Mouse (Mus musculus) hindbrain, embryonic 15.5 days (tissue): ENCODE data around the gene Podxl2. TPM values are rescaled to one million over a fixed set of nuclear protein-coding genes. Genes with fewer than 3 reads are reported as not detected.

Experiments used
- ATAC-seq: fragments of 200-750 bp; cut with Nextera tagmentation; 2 replicates; pipeline ENCODE4 v1.8.0; 2017; ENCODE audit warnings: low read depth, moderate number of reproducible peaks, moderate TSS enrichment; ENCODE audit not compliant: low FRiP score
- H3K27ac ChIP-seq: fragments of 300-500 bp; sonication (generic); replicated peaks from 2 replicates; pipeline ENCODE4 v1.5.1; 2015; ENCODE audit warnings: mild to moderate bottlenecking, inconsistent platforms
- H3K27me3 ChIP-seq: fragments of 300-500 bp; sonication (generic); 2 replicates; pipeline ENCODE4 v1.6.1; 2015; ENCODE audit warnings: control low read depth, inconsistent platforms
- H3K36me3 ChIP-seq: fragments of 300-500 bp; sonication (generic); 2 replicates; pipeline ENCODE4 v1.6.1; 2015; ENCODE audit warnings: control low read depth, inconsistent platforms
- H3K4me1 ChIP-seq: fragments of 300-500 bp; sonication (generic); replicated peaks from 2 replicates; pipeline ENCODE4 v1.6.1; 2015; ENCODE audit warnings: control low read depth, inconsistent platforms
- H3K4me2 ChIP-seq: fragments of 300-500 bp; sonication (generic); 2 replicates; pipeline ENCODE4 v1.6.1; 2015; ENCODE audit warnings: moderate library complexity, mild to moderate bottlenecking, inconsistent platforms
- H3K4me3 ChIP-seq: fragments of 300-500 bp; sonication (generic); 2 replicates; pipeline ENCODE4 v1.5.1; 2015; ENCODE audit warnings: mild to moderate bottlenecking, inconsistent platforms
- H3K9ac ChIP-seq: fragments of 300-500 bp; sonication (generic); 2 replicates; pipeline ENCODE4 v1.6.1; 2015; ENCODE audit warnings: inconsistent platforms
- H3K9me3 ChIP-seq: fragments of 300-500 bp; sonication (generic); 2 replicates; pipeline ENCODE4 v1.6.1; 2016; ENCODE audit warnings: control low read depth, inconsistent platforms
- WGBS: fragments of 180-500 bp; shearing (Covaris S2); methylation state at CpG from one replicate; pipeline ENCODE4 v1.1.7; 2015; 5-methylcytosine and 5-hydroxymethylcytosine counted together
- polyA plus RNA-seq: library from polyadenylated mRNA; unstranded; fragments of >200 nt; fragmentation: Nextera tagmentation; extraction: Ambion mirVana; gene quantifications from 2 replicates; pipeline ENCODE4 v1.2.1, GENCODE M21; 2015

Podxl2 gene
- polyA plus RNA-seq, 1 experiment from 2014 or later, result 747 TPM

DNA sequence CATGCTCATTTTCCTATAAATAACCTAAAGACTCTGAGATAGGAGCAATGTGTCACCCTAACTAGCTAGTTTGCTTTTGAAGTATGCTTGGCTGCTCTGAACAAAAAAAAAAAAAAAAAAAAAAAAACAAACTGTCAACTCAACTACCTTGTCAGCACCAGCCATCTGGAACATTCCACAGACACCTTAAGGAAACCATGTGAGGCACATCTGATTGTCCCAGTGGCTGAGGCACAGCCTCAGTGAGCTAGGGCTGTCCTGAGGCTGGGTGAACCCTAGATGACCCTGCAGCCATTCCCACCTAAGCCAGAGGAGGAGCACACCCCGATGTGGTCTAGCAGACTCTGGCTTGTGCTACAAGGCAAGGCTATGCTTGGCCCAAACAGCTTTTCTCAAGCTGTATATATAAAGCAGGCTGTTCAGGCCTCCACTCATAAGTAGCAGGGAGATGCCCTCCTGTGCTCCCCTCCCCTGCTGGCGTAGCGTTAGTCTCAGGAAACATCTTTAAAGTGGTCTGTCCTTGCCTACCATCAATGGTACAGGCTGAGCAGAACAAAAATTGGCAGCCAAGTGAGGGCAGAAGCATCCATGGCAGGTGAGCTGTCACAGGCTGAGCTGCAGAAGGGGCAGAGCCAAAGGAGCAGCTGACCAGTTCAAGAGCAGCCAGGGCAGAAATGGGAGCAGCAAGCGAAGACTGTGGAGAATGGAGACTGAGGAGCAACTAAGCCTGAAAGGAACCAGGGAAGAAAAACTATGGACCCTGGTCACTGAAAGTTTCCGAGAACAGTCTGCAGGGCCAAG lies 41.3 kb downstream of the Podxl2 start:
- no peak overlapping the region for H3K4me3 ChIP-seq

DNA sequence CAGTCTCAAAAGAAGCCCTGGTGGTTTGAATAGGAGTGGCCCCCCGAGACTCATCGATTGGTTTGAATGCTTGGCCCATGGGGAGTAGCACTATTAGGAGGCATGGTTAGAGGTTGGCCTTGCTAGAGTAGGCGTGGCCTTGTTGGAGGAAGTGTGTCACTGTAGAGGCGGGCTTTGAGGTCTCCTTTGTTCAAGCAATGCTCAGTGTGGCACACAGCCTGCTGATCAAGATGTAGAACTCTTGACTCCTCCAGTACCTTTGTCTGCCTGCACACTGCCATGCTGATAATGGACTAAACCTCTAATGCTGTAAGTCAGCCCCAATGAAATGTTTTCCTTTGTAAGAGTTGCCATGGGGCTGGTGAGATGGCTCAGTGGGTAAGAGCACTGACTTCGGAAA lies 42.2 kb downstream of the Podxl2 start:
- H3K4me2 ChIP-seq, result no peak overlapping the region
- no peak overlapping the region for H3K27ac ChIP-seq
- peaks cover 15% of the 10 kb centered on the region; the same call in 1 of the 2 replicates for H3K36me3 ChIP-seq
- WGBS, result 72% methylated on average over 5 of the region's 5 CpGs
- no peaks in the 10 kb centered on the region for H3K9me3 ChIP-seq
- ATAC-seq, result no peak
- H3K9ac ChIP-seq, result no peak overlapping the region
- peaks cover 3% of the 10 kb centered on the region; the same call in 1 of the 2 replicates for H3K4me1 ChIP-seq
- no peak overlapping the region for H3K4me3 ChIP-seq
- H3K27me3 ChIP-seq, result no peaks in the 10 kb centered on the region

More for the DNA sequence above, 41.3 kb downstream of the Podxl2 start:
- Histone ChIP-seq H3K9ac (no peak overlapping the region), H3K4me2 (no peak overlapping the region), H3K4me1 (peaks cover 3% of the 10 kb centered on the region; the same call in 1 of the 2 replicates), H3K9me3 (no peaks in the 10 kb centered on the region), H3K36me3 (peaks cover 21% of the 10 kb centered on the region; the same call in 1 of the 2 replicates), H3K27ac (no peak overlapping the region), H3K27me3 (no peaks in the 10 kb centered on the region)
- 90% methylated on average over 5 of the region's 5 CpGs for WGBS
- ATAC-seq, result no peak

DNA sequence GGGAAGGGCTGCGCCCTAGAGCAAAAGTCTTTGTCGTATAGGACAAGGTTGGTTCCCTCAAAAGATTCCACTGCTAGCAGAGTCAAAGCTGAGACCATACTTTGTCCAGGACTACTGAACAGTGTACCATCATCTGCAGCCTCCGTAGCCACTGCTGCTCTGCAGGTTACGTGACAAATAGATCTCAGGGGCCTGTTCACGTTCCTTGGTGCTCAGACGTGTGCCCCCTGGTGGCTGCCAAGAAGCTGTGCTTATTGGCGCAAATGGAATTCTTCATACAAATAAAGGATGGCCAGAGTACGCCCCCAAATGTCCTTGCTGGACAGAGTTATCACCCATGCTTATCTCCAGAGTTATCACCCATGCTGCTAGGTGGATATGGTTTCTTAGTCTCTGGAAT lies 43.4 kb downstream of the Podxl2 start:
- Histone ChIP-seq H3K9ac (no peak overlapping the region), H3K4me3 (no peak overlapping the region), H3K9me3 (no peaks in the 10 kb centered on the region), H3K36me3 (peaks cover 6% of the 10 kb centered on the region; the same call in 1 of the 2 replicates), H3K27ac (no peak overlapping the region), H3K4me2 (no peak overlapping the region), H3K4me1 (peaks cover 11% of the 10 kb centered on the region), H3K27me3 (no peaks in the 10 kb centered on the region)
- ATAC-seq, result peak; percentile 71
- WGBS, result 22% methylated on average over 8 of the region's 8 CpGs

DNA sequence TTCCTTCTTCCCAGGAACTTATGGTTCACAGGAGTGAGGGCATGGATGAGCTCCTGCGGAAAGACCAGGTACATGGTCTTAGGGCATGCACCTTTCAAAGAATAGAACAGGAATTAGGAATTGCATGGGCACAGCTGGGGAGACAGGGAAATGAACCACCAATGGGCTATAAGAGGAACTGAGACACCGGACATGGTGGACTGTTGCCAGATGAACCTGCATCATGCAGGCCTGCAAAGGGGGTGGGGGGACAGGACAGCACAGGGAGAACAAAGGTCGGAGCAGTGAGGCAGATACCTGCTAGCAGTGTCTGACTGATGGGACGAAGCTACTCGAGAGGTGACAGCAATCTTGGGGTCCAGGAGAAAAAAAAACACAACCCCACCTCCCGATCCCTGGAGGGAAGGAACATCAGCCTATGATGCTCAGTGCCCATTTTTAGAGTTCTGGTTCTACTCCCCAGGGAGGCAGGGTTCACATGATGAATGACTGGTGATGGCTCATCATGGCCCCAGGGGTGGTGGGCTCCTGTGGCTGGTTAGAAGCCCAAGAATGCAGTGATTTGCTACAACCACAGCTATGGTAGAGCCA lies 44.6 kb downstream of the Podxl2 start:
- Histone ChIP-seq H3K36me3 (no peaks in the 10 kb centered on the region), H3K4me1 (peaks cover 12% of the 10 kb centered on the region), H3K9ac (no peak overlapping the region), H3K4me2 (no peak overlapping the region), H3K4me3 (no peak overlapping the region), H3K9me3 (no peaks in the 10 kb centered on the region), H3K27ac (no peak overlapping the region), H3K27me3 (no peaks in the 10 kb centered on the region)
- ATAC-seq, result no peak
- 94% methylated on average over 6 of the region's 6 CpGs for WGBS

DNA sequence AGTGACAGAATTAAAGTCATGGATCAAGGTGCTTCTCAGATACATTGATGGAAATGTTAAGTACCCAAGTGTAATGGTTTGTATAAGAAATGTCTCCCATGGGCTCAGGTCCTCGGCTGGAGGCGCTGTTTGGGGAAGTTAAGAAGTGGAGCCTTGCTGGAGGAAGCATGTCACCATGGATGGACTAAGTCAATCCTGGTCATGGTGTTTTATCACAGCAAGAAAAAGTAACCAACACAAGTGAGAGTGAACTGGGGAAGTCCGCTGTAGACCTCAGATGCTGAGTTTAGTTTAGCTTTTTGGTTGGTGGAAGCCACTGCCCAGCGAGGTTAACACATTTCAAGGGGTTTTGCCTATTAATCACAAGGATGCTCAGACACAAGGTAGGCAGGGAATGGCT lies 45.3 kb downstream of the Podxl2 start:
- WGBS, result 90% methylated on average over 4 of the region's 4 CpGs
- no peaks in the 10 kb centered on the region for H3K27me3 ChIP-seq
- no peak for ATAC-seq
- H3K4me3 ChIP-seq, result no peak overlapping the region
- H3K4me1 ChIP-seq, result peaks cover 12% of the 10 kb centered on the region
- H3K9me3 ChIP-seq, result no peaks in the 10 kb centered on the region
- H3K36me3 ChIP-seq, result no peaks in the 10 kb centered on the region
- H3K4me2 ChIP-seq, result no peak overlapping the region
- H3K9ac ChIP-seq, result no peak overlapping the region
- H3K27ac ChIP-seq, result no peak overlapping the region

GRCm38 (mm10) chr6:88828206-88829009 lies 46.4 kb downstream of the Podxl2 start:
- 77% methylated on average over 15 of the region's 15 CpGs for WGBS
- no peak overlapping the region for H3K9ac ChIP-seq
- no peak overlapping the region for H3K27ac ChIP-seq
- H3K4me3 ChIP-seq, result no peak overlapping the region
- no peaks in the 10 kb centered on the region for H3K9me3 ChIP-seq
- H3K4me2 ChIP-seq, result no peak overlapping the region
- no peak for ATAC-seq
- H3K36me3 ChIP-seq, result no peaks in the 10 kb centered on the region
- H3K27me3 ChIP-seq, result no peaks in the 10 kb centered on the region
- H3K4me1 ChIP-seq, result peaks cover 12% of the 10 kb centered on the region

DNA sequence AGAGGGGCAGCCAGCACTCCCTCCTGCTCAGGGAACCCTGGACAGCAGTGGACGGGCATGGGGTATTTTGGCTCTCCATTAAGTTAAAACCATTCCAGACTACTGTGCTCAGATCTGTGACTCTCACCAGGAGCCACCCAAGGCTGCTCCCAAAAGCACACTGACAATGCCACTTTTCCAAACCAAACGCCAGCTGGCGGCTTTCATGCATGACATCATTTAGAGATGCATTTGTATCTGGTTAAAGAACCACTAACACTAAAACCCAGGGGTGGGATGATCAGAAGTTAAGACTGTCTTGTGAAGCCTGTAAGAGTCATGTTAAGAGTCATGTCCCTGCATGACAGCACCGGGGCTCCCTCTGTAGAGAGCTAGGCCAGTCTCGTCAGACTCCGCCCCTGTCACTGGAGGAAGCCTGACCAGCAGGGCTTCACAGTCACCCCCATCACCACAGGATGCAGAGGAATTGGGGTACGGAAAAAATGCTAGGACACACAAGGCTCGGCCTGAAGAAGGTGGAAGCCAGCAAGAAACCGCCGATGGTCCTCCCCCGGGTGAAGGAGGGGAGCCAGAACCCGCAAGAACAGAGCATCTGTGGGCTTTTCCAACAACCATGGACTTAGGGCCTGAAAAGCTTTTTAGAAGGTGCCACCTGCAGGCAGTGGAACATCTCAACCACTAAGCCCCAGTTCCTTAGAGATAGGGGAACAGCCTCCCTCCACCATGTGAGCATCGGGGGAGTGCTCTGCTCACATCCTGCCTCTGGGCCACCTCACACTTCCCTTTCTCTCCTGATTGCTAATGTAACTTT lies 47.2 kb downstream of the Podxl2 start:
- 56% methylated on average over 13 of the region's 13 CpGs for WGBS
- no peak overlapping the region; the same call in 1 of the 2 replicates for H3K27ac ChIP-seq
- H3K36me3 ChIP-seq, result no peaks in the 10 kb centered on the region
- no peak overlapping the region for H3K9ac ChIP-seq
- no peaks in the 10 kb centered on the region for H3K27me3 ChIP-seq
- no peak overlapping the region for H3K4me2 ChIP-seq
- H3K4me1 ChIP-seq, result peaks cover 12% of the 10 kb centered on the region
- H3K4me3 ChIP-seq, result no peak overlapping the region
- no peak for ATAC-seq
- no peaks in the 10 kb centered on the region for H3K9me3 ChIP-seq

DNA sequence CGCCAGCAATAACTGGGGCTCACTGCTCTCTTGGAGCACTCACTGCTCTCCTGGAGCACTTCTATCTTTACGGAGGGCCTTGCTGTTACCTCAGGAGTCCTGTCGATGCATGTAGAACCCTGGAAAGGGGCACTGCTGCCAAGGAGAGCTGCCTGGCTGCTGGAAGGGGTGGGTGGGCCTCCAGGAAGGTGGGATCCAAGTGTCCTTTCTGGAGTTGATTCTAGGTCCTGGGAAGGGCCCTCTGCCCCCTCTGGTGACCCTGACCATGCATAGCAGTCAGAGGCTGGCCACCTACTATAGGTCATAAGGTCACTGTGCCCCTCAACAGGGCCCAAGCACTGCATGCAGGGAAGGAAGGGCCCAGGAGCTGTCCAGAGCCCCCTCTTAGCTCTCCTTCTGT lies 47.9 kb downstream of the Podxl2 start:
- ATAC-seq, result no peak
- Histone ChIP-seq H3K27me3 (no peaks in the 10 kb centered on the region), H3K9me3 (no peaks in the 10 kb centered on the region), H3K9ac (no peak overlapping the region), H3K4me1 (peaks cover 12% of the 10 kb centered on the region), H3K4me2 (no peak overlapping the region), H3K27ac (no peak overlapping the region; the same call in 1 of the 2 replicates), H3K4me3 (no peak overlapping the region), H3K36me3 (no peaks in the 10 kb centered on the region)
- 67% methylated on average over 3 of the region's 3 CpGs for WGBS

- H3K4me1 ChIP-seq, result peaks cover 12% of the 10 kb centered on the region
- no peaks in the 10 kb centered on the region for H3K9me3 ChIP-seq
- no peak overlapping the region; the same call in 1 of the 2 replicates for H3K27ac ChIP-seq
- H3K36me3 ChIP-seq, result no peaks in the 10 kb centered on the region
- H3K27me3 ChIP-seq, result no peaks in the 10 kb centered on the region
- 35% methylated on average over 6 of the region's 6 CpGs for WGBS
- H3K4me3 ChIP-seq, result no peak overlapping the region
- H3K9ac ChIP-seq, result no peak overlapping the region
- peak; percentile 44; the same call in 1 of the 2 replicates for ATAC-seq
- H3K4me2 ChIP-seq, result no peak overlapping the region
Measured at GRCm38 (mm10) chr6:88826545-88826944, 48.3 kb downstream of the Podxl2 start.

DNA sequence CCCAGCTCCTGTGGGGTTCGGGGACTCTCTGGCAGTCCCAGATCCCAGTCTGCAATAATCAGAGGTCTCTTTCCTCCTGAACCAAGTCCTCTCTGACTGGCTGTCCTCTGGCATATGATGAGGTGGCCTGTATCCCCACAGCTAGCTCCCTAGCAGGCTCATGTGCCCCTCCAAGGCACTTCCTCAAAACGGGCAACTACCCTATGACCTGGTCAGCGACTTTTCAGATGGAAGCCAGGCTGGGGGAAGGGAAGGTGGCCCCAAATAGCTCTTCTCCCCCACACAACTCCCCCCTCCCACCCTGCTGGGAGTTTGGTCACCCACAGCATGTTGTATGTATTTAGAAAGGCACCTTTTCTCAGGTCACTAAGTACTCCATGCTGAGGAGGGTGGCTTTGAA lies 48.8 kb downstream of the Podxl2 start:
- no peak for ATAC-seq
- no peak overlapping the region for H3K9ac ChIP-seq
- H3K36me3 ChIP-seq, result no peaks in the 10 kb centered on the region
- peaks cover 9% of the 10 kb centered on the region for H3K4me1 ChIP-seq
- H3K27me3 ChIP-seq, result no peaks in the 10 kb centered on the region
- no peak overlapping the region for H3K27ac ChIP-seq
- 59% methylated on average over 3 of the region's 3 CpGs for WGBS
- H3K4me3 ChIP-seq, result no peak overlapping the region
- no peaks in the 10 kb centered on the region for H3K9me3 ChIP-seq
- no peak overlapping the region for H3K4me2 ChIP-seq

- Histone ChIP-seq H3K9ac (no peak overlapping the region), H3K9me3 (no peaks in the 10 kb centered on the region), H3K27ac (no peak overlapping the region), H3K4me2 (no peak overlapping the region), H3K4me3 (no peak overlapping the region), H3K4me1 (peaks cover 9% of the 10 kb centered on the region), H3K36me3 (no peaks in the 10 kb centered on the region), H3K27me3 (no peaks in the 10 kb centered on the region)
- no peak for ATAC-seq
- WGBS, result 58% methylated on average over 7 of the region's 7 CpGs
Measured at GRCm38 (mm10) chr6:88824183-88824582, 50.7 kb downstream of the Podxl2 start.
